Mouse (Mus musculus) megakaryocyte-erythroid progenitor cell, adult 5-6 weeks (primary cell): Measurements from ENCODE around the gene Csnk1g1. TPM values are rescaled to one million over a fixed set of nuclear protein-coding genes. Genes with fewer than 3 reads are reported as not detected.

Experiments
- ATAC-seq: replicated peaks from 2 replicates; pipeline ENCODE4 v1.8.0; 2016; ENCODE audit warnings: mild to moderate bottlenecking, inconsistent platforms; ENCODE audit not compliant: severe bottlenecking, poor library complexity, low FRiP score, low TSS enrichment
- total RNA-seq, 2 experiments: library from RNA; stranded (forward) in 1 of 2; stranded (reverse) in 1 of 2; fragments of 200-1000, 215-1000 nt in 1 of 2; fragments of >200 nt in 1 of 2; fragmentation: Nextera tagmentation in 1 of 2; gene quantifications; 2 replicates each; pipeline ENCODE4 v1.2.3; 2014 to 2017

Gene Csnk1g1
- total RNA-seq (2014; fragmentation: Nextera tagmentation) (25.0 and 29.1 TPM in 2 replicates), total RNA-seq (2017) (21.4 and 22.0 TPM in 2 replicates)

- ATAC-seq = peak; percentile 98
Measured at GRCm38 (mm10) chr9:65908394-65909300, at the start of gene Csnk1g1, which contains the start of gene Trip4. TSS of gene Csnk1g1 (plus strand) at chr9:65908924. TSS of gene Trip4 (minus strand) at chr9:65908794.

GRCm38 (mm10) chr9:65859656-65860055 is 49.1 kb upstream of the Csnk1g1 start:
- no peak for ATAC-seq

GRCm38 (mm10) chr9:65884564-65885315 is 24.0 kb upstream of the Csnk1g1 start:
- peak; percentile 100 for ATAC-seq

GRCm38 (mm10) chr9:65890143-65890628 is 18.5 kb upstream of the Csnk1g1 start, which contains the start of gene Pclaf:
TSS of gene Pclaf (plus strand) at chr9:65890237.
- ATAC-seq = peak; percentile 97

GRCm38 (mm10) chr9:65891126-65891525 is 17.6 kb upstream of the Csnk1g1 start:
- ATAC-seq = no peak

- no peak for ATAC-seq
Measured at GRCm38 (mm10) chr9:65896977-65897376, 11.7 kb upstream of the Csnk1g1 start.

- no peak for ATAC-seq
Measured at GRCm38 (mm10) chr9:65902879-65903278, 5.8 kb upstream of the Csnk1g1 start.

- ATAC-seq = peak; percentile 59; the same call in 1 of the 2 replicates
Measured at GRCm38 (mm10) chr9:65903419-65903818, 5.3 kb upstream of the Csnk1g1 start.

- ATAC-seq = peak; percentile 50
Measured at GRCm38 (mm10) chr9:65909301-65909801, 627 bp downstream of the Csnk1g1 start.

GRCm38 (mm10) chr9:65909837-65910236 is 1.1 kb downstream of the Csnk1g1 start:
- no peak for ATAC-seq

GRCm38 (mm10) chr9:65913976-65914375 is 5.3 kb downstream of the Csnk1g1 start:
- ATAC-seq = no peak

GRCm38 (mm10) chr9:65917015-65917414 is 8.3 kb downstream of the Csnk1g1 start:
- ATAC-seq = no peak

GRCm38 (mm10) chr9:65928456-65928855 is 19.7 kb downstream of the Csnk1g1 start:
- ATAC-seq = no peak

- ATAC-seq = no peak
Measured at GRCm38 (mm10) chr9:65929826-65930225, 21.1 kb downstream of the Csnk1g1 start.

GRCm38 (mm10) chr9:65937566-65937965 is 28.8 kb downstream of the Csnk1g1 start:
- ATAC-seq = no peak

- ATAC-seq = no peak
Measured at GRCm38 (mm10) chr9:65951082-65951587, 42.4 kb downstream of the Csnk1g1 start.

GRCm38 (mm10) chr9:65970009-65970408 is 61.3 kb downstream of the Csnk1g1 start:
- no peak for ATAC-seq

GRCm38 (mm10) chr9:65973206-65973605 is 64.5 kb downstream of the Csnk1g1 start:
- ATAC-seq = no peak

GRCm38 (mm10) chr9:65975886-65976285 is 67.2 kb downstream of the Csnk1g1 start:
- ATAC-seq = no peak

GRCm38 (mm10) chr9:65982841-65983240 is 74.1 kb downstream of the Csnk1g1 start:
- no peak for ATAC-seq
